Comparison of ENCODE assay signal across 18 mouse cellular contexts in genomic region chr14:20175705-20176104, GRCm38 (mm10).
"Had no signal": no experiment of that assay in that cellular context is flagged by ENCODE, and none has a peak within 500 bp of the region (broad histone marks: within the 10 kb centered on the region; RNA-seq: fewer than 3 reads in every experiment).

No protein-coding gene starts in this region.

- H3K4me2 ChIP-seq: lung, embryonic 14.5 days; midbrain, embryonic 13.5 days; neural tube, embryonic 13.5 days; neural tube, embryonic 15.5 days had no signal

- H3K9ac ChIP-seq: lung, embryonic 14.5 days; midbrain, embryonic 13.5 days; neural tube, embryonic 13.5 days; neural tube, embryonic 15.5 days had no signal

- H3K36me3 ChIP-seq: midbrain, embryonic 13.5 days; neural tube, embryonic 13.5 days; neural tube, embryonic 15.5 days had no signal

- H3K27ac ChIP-seq: midbrain, embryonic 10.5 days; midbrain, embryonic 13.5 days; neural tube, embryonic 13.5 days; neural tube, embryonic 15.5 days had no signal

- H3K9me3 ChIP-seq: midbrain, embryonic 10.5 days; midbrain, embryonic 13.5 days; neural tube, embryonic 13.5 days; neural tube, embryonic 15.5 days had no signal

- H3K4me3 ChIP-seq: midbrain, embryonic 10.5 days; midbrain, embryonic 13.5 days; myocyte; neural tube, embryonic 13.5 days; neural tube, embryonic 15.5 days had no signal

- ATAC-seq: midbrain, embryonic 13.5 days; midbrain, embryonic 16.5 days had no signal

- DNase-seq: lung, adult 18-20 months; lung, embryonic 14.5 days; lung, postnatal 10 days; lung, postnatal 4 days; retina, postnatal 1 day; right cerebral cortex, adult 18-20 months; right cerebral cortex, postnatal 25 days; right cerebral cortex, postnatal 4 days; spleen, adult 18-20 months; thymus, adult 18-20 months; thymus, postnatal 14 days; thymus, postnatal 36 days had no signal
